Mouse (Mus musculus): ENCODE measurements at regions not wholly inside any gene's neighbourhood (a gene's known extent, or its start where the extent isn't known, plus 50 kb on each side); places are given as distances from the start of the nearest gene placed in this dataset.

DNA sequence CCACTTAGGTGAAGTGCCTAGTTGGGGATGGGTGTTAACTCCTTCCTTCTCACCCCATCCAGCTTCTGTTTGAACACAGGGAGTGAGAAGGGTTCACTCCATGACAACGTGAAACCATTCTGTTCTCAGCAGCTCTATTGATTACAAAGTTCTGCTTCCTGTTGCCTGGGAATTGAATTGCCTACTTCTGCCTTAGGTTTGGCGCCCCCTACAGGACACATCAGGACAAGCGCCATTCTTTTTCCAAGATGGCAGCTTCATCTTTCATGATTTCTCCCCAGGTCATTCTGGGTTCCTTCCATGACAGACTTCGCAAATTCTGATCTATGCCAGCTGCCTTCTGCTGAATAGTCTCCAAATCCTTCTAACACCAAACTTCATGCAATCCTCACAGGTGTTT is 371.5 kb downstream of the Lrig3 start:
- TF ChIP-seq CTCF (IDR thresholded peaks at IDR 0.05 in 2 of 3, conservative IDR thresholded peaks at IDR 0.05 in 1 of 3; ENCODE audit: control insufficient read depth in 1 of 3, insufficient read depth in 1 of 3, low read depth in 2 of 3, low read length in 3 of 3, poor library complexity in 1 of 3, severe bottlenecking in 1 of 3) (peak; percentile 18 to 37 (median 32); a peak in 5 of 6 replicates), POLR2A (IDR thresholded peaks at IDR 0.05; ENCODE audit: control insufficient read depth in 1 of 2, insufficient read depth in 1 of 2, low read depth in 1 of 2, low read length in 2 of 2, poor library complexity in 1 of 2) (no peak), NRF1 (IDR thresholded peaks at IDR 0.05; ENCODE audit: insufficient read depth, low read depth, low read length, poor library complexity, severe bottlenecking) (no peak), USF2 (IDR thresholded peaks at IDR 0.05; ENCODE audit: borderline replicate concordance in 1 of 2, insufficient read depth in 1 of 2, low read depth in 1 of 2, low read length in 2 of 2) (no peak), CHD2 (IDR thresholded peaks at IDR 0.05; ENCODE audit: low read length) (no peak), RCOR1 (IDR thresholded peaks at IDR 0.05; ENCODE audit: low read depth, low read length) (no peak), ZMIZ1 (IDR thresholded peaks at IDR 0.05; ENCODE audit: low read depth, low read length) (no peak)

All from MEL (cell line).